Mouse (Mus musculus) CH12.LX (cell line): ENCODE measurements around the gene Sfmbt1. TPM values are rescaled to one million over a fixed set of nuclear protein-coding genes. Genes with fewer than 3 reads are reported as not detected.

Experiments used
- DNase-seq: peaks from one replicate; pipeline ENCODE4 v3.0.0-alpha.2; 2013; ENCODE audit errors: extremely low read depth
- H3K27ac ChIP-seq: 2 replicates; pipeline ENCODE4 v1.5.1; 2012; ENCODE audit warnings: low read depth, mild to moderate bottlenecking, control low read depth, moderate library complexity; ENCODE audit not compliant: insufficient read depth
- H3K27me3 ChIP-seq: replicated peaks from 2 replicates; pipeline ENCODE3; 2012; ENCODE audit warnings: inconsistent platforms
- H3K36me3 ChIP-seq, 2 experiments: replicated peaks in 1 of 2; 2 replicates each; pipeline versions ENCODE3 to v1.6.1; 2012; ENCODE audit warnings: inconsistent platforms in 1 of 2, low read length in 1 of 2, mild to moderate bottlenecking in 1 of 2, mixed read lengths in 1 of 2, moderate library complexity in 1 of 2; ENCODE audit not compliant: control insufficient read depth in 1 of 2, insufficient read depth in 1 of 2
- H3K4me1 ChIP-seq, 2 experiments: 2 replicates each; pipeline ENCODE4 v1.6.1; 2012; ENCODE audit warnings: inconsistent platforms in 1 of 2, moderate library complexity in 1 of 2; ENCODE audit not compliant: insufficient read depth in 2 of 2, control insufficient read depth in 1 of 2
- H3K4me2 ChIP-seq: 2 replicates; pipeline ENCODE4 v1.6.1; 2012; ENCODE audit warnings: low read depth, mild to moderate bottlenecking, control low read depth; ENCODE audit not compliant: poor library complexity, insufficient read depth, severe bottlenecking
- H3K4me3 ChIP-seq, 3 experiments: fragments of 150-350 bp in 1 of 3; sonication (generic) in 1 of 3; replicated peaks in 1 of 3; 2 replicates each; pipeline versions ENCODE3 to v1.5.1; 2011 to 2012; ENCODE audit warnings: low read depth in 2 of 3, low read length in 2 of 3, mild to moderate bottlenecking in 2 of 3, moderate library complexity in 2 of 3, control low read depth in 1 of 3, improper control_type of control experiment in 1 of 3, inconsistent platforms in 1 of 3, mixed read lengths in 1 of 3; ENCODE audit not compliant: poor library complexity in 1 of 3
- H3K79me2 ChIP-seq: replicated peaks from 2 replicates; pipeline ENCODE4 v1.6.1; 2012; ENCODE audit warnings: mild to moderate bottlenecking, moderate library complexity; ENCODE audit not compliant: control insufficient read depth, poor library complexity, insufficient read depth, severe bottlenecking; ENCODE audit errors: extremely low read depth
- H3K9ac ChIP-seq: 2 replicates; pipeline ENCODE4 v1.6.1; 2012; ENCODE audit warnings: low read depth, mild to moderate bottlenecking, control low read depth, moderate library complexity; ENCODE audit not compliant: insufficient read depth
- H3K9me3 ChIP-seq: replicated peaks from 2 replicates; pipeline ENCODE3; 2012; ENCODE audit warnings: low read length, inconsistent platforms, mixed read lengths
- CHD1 ChIP-seq: IDR thresholded peaks from 2 replicates; pipeline ENCODE4 v1.6.1; 2012; ENCODE audit warnings: low read depth, low read length, improper control_type of control experiment, inconsistent platforms
- ELF1 ChIP-seq: IDR thresholded peaks from 2 replicates; pipeline ENCODE4 v1.6.1; 2014; ENCODE audit warnings: low read depth, mild to moderate bottlenecking, inconsistent platforms, low read length, improper control_type of control experiment
- EP300 ChIP-seq: IDR thresholded peaks from 2 replicates; pipeline ENCODE4 v1.6.1; 2011; ENCODE audit warnings: low read length, improper control_type of control experiment
- GABPA ChIP-seq: IDR thresholded peaks from 2 replicates; pipeline ENCODE4 v1.6.1; 2012; ENCODE audit warnings: low read depth, low read length, improper control_type of control experiment, inconsistent platforms; ENCODE audit not compliant: insufficient replicate concordance
- HCFC1 ChIP-seq: IDR thresholded peaks from 2 replicates; pipeline ENCODE4 v1.6.1; 2012; ENCODE audit warnings: low read depth, mild to moderate bottlenecking, inconsistent platforms, low read length, improper control_type of control experiment
- IRF4 ChIP-seq: IDR thresholded peaks from 2 replicates; pipeline ENCODE4 v1.6.1; 2014; ENCODE audit warnings: low read depth, mild to moderate bottlenecking, inconsistent platforms, low read length, improper control_type of control experiment
- KAT2A ChIP-seq: IDR thresholded peaks from 2 replicates; pipeline ENCODE4 v1.6.1; 2012; ENCODE audit warnings: low read length, improper control_type of control experiment, inconsistent platforms; ENCODE audit not compliant: insufficient replicate concordance
- MAFK ChIP-seq: IDR thresholded peaks from 2 replicates; pipeline ENCODE4 v1.6.1; 2011; ENCODE audit warnings: low read length, improper control_type of control experiment; ENCODE audit not compliant: insufficient replicate concordance
- MEF2A ChIP-seq: IDR thresholded peaks from 2 replicates; pipeline ENCODE4 v1.6.1; 2014; ENCODE audit warnings: low read depth, mild to moderate bottlenecking, inconsistent platforms, low read length, improper control_type of control experiment, borderline replicate concordance
- MXI1 ChIP-seq: IDR thresholded peaks from 2 replicates; pipeline ENCODE4 v1.6.1; 2011; ENCODE audit warnings: mild to moderate bottlenecking, low read depth, low read length, improper control_type of control experiment
- MYC ChIP-seq: IDR thresholded peaks from 2 replicates; pipeline ENCODE4 v1.6.1; 2011; ENCODE audit warnings: low read depth, mild to moderate bottlenecking, improper control_type of control experiment, low read length
- NELFE ChIP-seq: IDR thresholded peaks from 2 replicates; pipeline ENCODE4 v1.6.1; 2011; ENCODE audit warnings: low read depth, low read length, improper control_type of control experiment
- PAX5 ChIP-seq: IDR thresholded peaks from 2 replicates; pipeline ENCODE4 v1.6.1; 2012; ENCODE audit warnings: low read length, inconsistent platforms, mixed read lengths
- RAD21 ChIP-seq: IDR thresholded peaks from 2 replicates; pipeline ENCODE4 v1.6.1; 2011; ENCODE audit warnings: low read depth, mild to moderate bottlenecking, low read length, improper control_type of control experiment, moderate library complexity
- SMC3 ChIP-seq: IDR thresholded peaks from 2 replicates; pipeline ENCODE4 v1.6.1; 2011; ENCODE audit warnings: low read depth, low read length, improper control_type of control experiment
- USF1 ChIP-seq: IDR thresholded peaks from 2 replicates; pipeline ENCODE4 v1.6.1; 2014; ENCODE audit warnings: low read depth, mild to moderate bottlenecking, inconsistent platforms, low read length, improper control_type of control experiment
- USF2 ChIP-seq: conservative IDR thresholded peaks from 2 replicates; pipeline ENCODE4 v1.6.1; 2011; ENCODE audit warnings: low read depth, low read length, improper control_type of control experiment
- ZC3H11A ChIP-seq: IDR thresholded peaks from 2 replicates; pipeline ENCODE4 v1.6.1; 2012; ENCODE audit warnings: low read depth, mild to moderate bottlenecking, inconsistent platforms, low read length, improper control_type of control experiment
- ZNF384 ChIP-seq: IDR thresholded peaks from 2 replicates; pipeline ENCODE4 v1.6.1; 2012; ENCODE audit warnings: low read depth, low read length, improper control_type of control experiment, inconsistent platforms
- dilution Hi-C: fragments of 300-500 bp; cut with MboI; formaldehyde crosslinking; loops from 2 replicates; pipeline ENCODE4 v1.14.3; 2020; ENCODE audit warnings: low sequenced_read_pairs; ENCODE audit not compliant: extremely low pct_unique_long_range_greater_than_20kb, extremely low pct_ligation_motif_present
- in situ Hi-C: fragments of 300-500 bp; cut with MboI; formaldehyde crosslinking; loops from 3 replicates; pipeline ENCODE4 v1.14.3; 2019; ENCODE audit warnings: low sequenced_read_pairs, low pct_ligation_motif_present, low pct_unique_long_range_greater_than_20kb, mixed read lengths
- polyA plus RNA-seq: library from polyadenylated mRNA; unstranded; fragments of >175 nt; gene quantifications from 2 replicates; pipeline ENCODE4 v1.2.1, GENCODE M21; 2012; ENCODE audit warnings: low read depth; ENCODE audit not compliant: insufficient read length
- total RNA-seq, 2 experiments: library from RNA; depleted of rRNA; stranded (reverse); fragments of 300-350 nt in 1 of 2; fragments of >200 nt in 1 of 2; gene quantifications; 2 replicates each; pipeline ENCODE4 v1.2.3; 2012 to 2014

Sfmbt1 gene
- total and polyA plus RNA-seq, 3 experiments, result 2.4 to 6.0 (median 5.1) TPM

DNA sequence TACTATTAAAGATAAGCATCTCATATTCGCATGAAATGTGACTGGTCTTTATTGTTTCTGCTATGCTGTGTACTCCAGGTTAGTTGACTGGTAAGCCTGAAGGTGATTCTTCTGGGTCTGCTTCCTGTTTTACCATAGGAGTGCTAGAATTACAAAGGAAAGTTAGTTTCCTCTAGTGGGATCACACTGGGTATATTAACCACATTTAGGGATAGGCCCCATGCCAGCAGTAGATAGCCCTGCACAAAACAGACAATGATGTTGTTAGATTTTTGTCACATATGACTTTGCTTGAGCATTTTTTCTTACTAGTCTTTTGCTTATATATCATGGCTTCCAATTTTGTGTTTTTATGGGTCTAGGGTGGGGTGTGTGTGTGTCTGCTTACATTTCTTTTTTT lies 21.8 kb downstream of the Sfmbt1 start:
- H3K4me2 ChIP-seq, result no peak overlapping the region
- peaks cover 10% of the 10 kb centered on the region for H3K79me2 ChIP-seq
- no peak overlapping the region for H3K9ac ChIP-seq
- 0 out of 4 replicates have a peak, but pooled peaks cover 0 to 2% of the 10 kb centered on the region in 2 experiments for H3K4me1 ChIP-seq
- no peak overlapping the region for H3K27ac ChIP-seq
- peaks cover 0 to 3% of the 10 kb centered on the region in 2 experiments for H3K36me3 ChIP-seq
- no peak overlapping the region for H3K4me3 ChIP-seq
- no peak for TF ChIP-seq GABPA
- TF ChIP-seq EP300, result no peak
- no peak for TF ChIP-seq RAD21
- TF ChIP-seq MAFK, result no peak
- TF ChIP-seq IRF4, result no peak
- no peak for TF ChIP-seq NELFE
- no peak for TF ChIP-seq SMC3
- no peak for TF ChIP-seq MYC
- H3K9me3 ChIP-seq, result no peaks in the 10 kb centered on the region
- DNase-seq, result no peak
- dilution Hi-C loops (no loop called here), in situ Hi-C loops (no loop called here)
- H3K27me3 ChIP-seq, result no peaks in the 10 kb centered on the region

DNA sequence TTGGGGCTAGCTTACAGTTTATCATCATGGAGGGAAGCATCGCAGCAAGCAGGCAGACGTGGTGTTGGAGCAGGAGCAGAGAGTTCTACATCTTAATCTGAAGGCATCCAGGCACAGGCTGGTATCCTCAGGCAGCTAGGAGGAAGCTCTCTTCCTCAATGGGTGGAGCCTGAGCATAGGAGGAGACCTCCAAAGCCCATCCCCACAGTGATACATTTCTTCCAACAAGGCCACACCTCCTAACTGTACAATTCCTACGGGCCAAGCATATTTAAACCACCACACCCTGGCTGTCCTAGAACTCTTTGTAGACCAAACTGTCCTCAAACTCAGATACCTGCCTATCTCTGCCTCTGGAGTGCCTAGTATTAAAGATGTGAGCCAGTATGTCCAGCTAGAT lies 29.2 kb downstream of the Sfmbt1 start:
- Histone ChIP-seq H3K36me3 (peaks cover 0 to 2% of the 10 kb centered on the region in 2 experiments), H3K9me3 (no peaks in the 10 kb centered on the region), H3K4me1 (no peaks in the 10 kb centered on the region; a peak in 1 of 4 replicates), H3K79me2 (peaks cover 8% of the 10 kb centered on the region), H3K4me3 (no peak overlapping the region), H3K4me2 (no peak overlapping the region), H3K27ac (no peak overlapping the region)
- dilution Hi-C loops (no loop called here), in situ Hi-C loops (no loop called here)
- DNase-seq, result no peak
- no peak for TF ChIP-seq MAFK
- TF ChIP-seq, all 38 proteins: peak for 0
- no peaks in the 10 kb centered on the region for H3K27me3 ChIP-seq
- no peak overlapping the region for H3K9ac ChIP-seq

DNA sequence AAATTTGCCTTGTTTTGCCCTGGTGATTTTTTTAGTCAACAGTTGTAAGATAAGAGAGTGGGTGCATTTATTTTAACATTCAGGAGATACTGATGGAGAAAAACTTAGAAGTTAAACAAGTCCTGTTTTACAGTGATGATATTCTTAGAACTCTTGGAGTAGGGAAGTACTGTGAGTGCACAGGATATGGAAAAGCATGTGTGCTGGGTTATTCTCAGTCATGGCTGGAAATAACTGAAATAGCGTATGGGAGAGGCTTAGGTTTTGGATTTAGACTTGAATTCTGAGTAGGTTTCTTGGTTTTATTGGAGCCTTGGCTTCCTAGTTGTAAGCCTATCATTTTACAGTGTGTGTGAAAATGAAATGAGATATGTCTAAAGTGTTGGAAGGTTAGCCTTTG lies 31.5 kb downstream of the Sfmbt1 start:
- Histone ChIP-seq H3K79me2 (peaks cover 4% of the 10 kb centered on the region; the same call in 1 of the 2 replicates), H3K4me2 (no peak overlapping the region), H3K9me3 (no peaks in the 10 kb centered on the region), H3K27me3 (no peaks in the 10 kb centered on the region), H3K9ac (no peak overlapping the region), H3K27ac (no peak overlapping the region), H3K36me3 (peaks cover 0 to 2% of the 10 kb centered on the region in 2 experiments), H3K4me3 (no peak overlapping the region), H3K4me1 (no peaks in the 10 kb centered on the region; a peak in 1 of 4 replicates)
- no peak for TF ChIP-seq CHD1
- TF ChIP-seq MEF2A, result no peak
- TF ChIP-seq MAFK, result no peak
- no peak for TF ChIP-seq GABPA
- no peak for TF ChIP-seq ZC3H11A
- no peak for TF ChIP-seq KAT2A
- no peak for TF ChIP-seq USF2
- TF ChIP-seq USF1, result no peak
- no peak for TF ChIP-seq ELF1
- TF ChIP-seq HCFC1, result no peak
- no peak for TF ChIP-seq ZNF384
- no peak for TF ChIP-seq PAX5
- TF ChIP-seq MXI1, result no peak
- no peak for TF ChIP-seq SMC3
- DNase-seq, result no peak
- in situ Hi-C loops, result no loop called here
- dilution Hi-C loops, result no loop called here
